Mouse (Mus musculus): ENCODE measurements around the gene A4galt. TPM values are rescaled to one million over a fixed set of nuclear protein-coding genes. Genes with fewer than 3 reads are reported as not detected.

A4galt gene
- 5.2 and 5.5 TPM in 2 replicates for polyA plus RNA-seq (2015; fragmentation: Nextera tagmentation; extraction: Ambion mirVana)

DNA sequence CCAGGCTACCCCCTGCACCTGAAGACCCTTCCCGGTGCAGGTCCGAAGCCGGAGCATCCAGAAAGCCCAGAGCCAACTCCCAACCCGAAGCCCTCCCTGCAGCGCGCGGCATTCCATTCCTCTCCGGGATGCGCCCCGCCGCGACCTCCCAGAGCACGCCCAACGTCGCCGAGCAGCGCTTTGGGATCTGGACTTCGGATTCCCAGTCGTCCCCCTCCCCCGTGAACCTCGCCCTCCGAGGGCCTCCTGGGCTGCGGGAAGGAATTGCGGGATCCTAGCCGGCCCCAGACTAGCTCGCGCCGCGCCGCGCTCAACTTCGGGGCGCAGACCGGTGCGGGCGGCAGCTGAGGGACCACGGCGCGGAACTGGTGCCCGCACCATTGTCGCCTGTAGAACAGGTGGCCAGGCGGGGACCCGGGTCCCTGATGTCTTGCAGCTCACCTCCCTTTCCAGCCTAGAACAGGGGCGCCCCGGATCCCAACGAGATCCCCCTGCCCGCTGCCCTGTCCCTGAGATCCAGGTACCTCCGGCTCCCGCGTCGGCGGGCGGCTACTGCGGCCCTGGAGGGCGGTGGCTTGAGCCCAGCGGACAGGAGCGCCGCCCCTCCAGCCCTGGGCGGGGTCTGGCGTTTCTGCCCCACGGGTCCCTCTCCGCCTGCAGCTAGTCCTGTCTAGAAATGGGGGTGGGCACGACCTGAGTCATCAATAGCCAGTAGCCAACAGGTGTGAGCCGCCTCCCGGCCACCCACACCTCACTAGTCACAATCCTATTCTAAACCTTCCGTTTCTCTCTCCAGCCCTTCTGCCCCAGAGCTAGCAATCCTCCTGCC lies at the start of gene A4galt:
Gene A4galt (minus strand): TSS at position 599 of the 829 bp plus-strand sequence.

Other genes with a start within 250 kb of the A4galt start
- gene Nfam1, start 218.5 kb downstream of the A4galt start, polyA plus RNA-seq (2015; fragmentation: Nextera tagmentation; extraction: Ambion mirVana), result 2.4 and 3.1 TPM in 2 replicates
- gene Serhl, start 162.3 kb downstream of the A4galt start, polyA plus RNA-seq (2015; fragmentation: Nextera tagmentation; extraction: Ambion mirVana), result 43.1 and 49.8 TPM in 2 replicates
- 31.1 and 32.3 TPM in 2 replicates for gene Rrp7a, start 129.0 kb downstream of the A4galt start, polyA plus RNA-seq (2015; fragmentation: Nextera tagmentation; extraction: Ambion mirVana)
- 42.4 and 44.8 TPM in 2 replicates for gene Poldip3, start 102.4 kb downstream of the A4galt start, polyA plus RNA-seq (2015; fragmentation: Nextera tagmentation; extraction: Ambion mirVana)
- 140 and 153 TPM in 2 replicates for gene Cyb5r3, start 79.2 kb downstream of the A4galt start, polyA plus RNA-seq (2015; fragmentation: Nextera tagmentation; extraction: Ambion mirVana)
- 26.4 and 27.2 TPM in 2 replicates for gene Arfgap3, start 98.5 kb upstream of the A4galt start, polyA plus RNA-seq (2015; fragmentation: Nextera tagmentation; extraction: Ambion mirVana)
- 37.4 and 38.3 TPM in 2 replicates for gene Pacsin2, start 212.8 kb upstream of the A4galt start, polyA plus RNA-seq (2015; fragmentation: Nextera tagmentation; extraction: Ambion mirVana)

Data from skeletal muscle tissue, postnatal 0 days (tissue).